Mouse (Mus musculus) layer of hippocampus, adult 8-10 months (tissue): ENCODE data around the gene Ggcx. TPM values are rescaled to one million over a fixed set of nuclear protein-coding genes. Genes with fewer than 3 reads are reported as not detected.
A peak's percentile ranks its signal among the peaks of the same experiment; 100 is the strongest.
"Not testable (repeated sequence)": the region's sequence is repeated elsewhere in the genome, so short reads cannot be mapped to it uniquely, and the experiment has no call there.

Source experiments
- DNase-seq, 2 experiments: peaks; one replicate each; pipeline ENCODE4 v3.0.0; 2022; ENCODE audit warnings: low spot score in 2 of 2
- total RNA-seq, 4 experiments: library from RNA; stranded (reverse); gene quantifications; 2 replicates each; pipeline ENCODE4 v1.2.4; 2022

Gene Ggcx
- total RNA-seq, 4 experiments from 2014 or later: 24.5 to 33.3 (median 28.5) TPM

DNA sequence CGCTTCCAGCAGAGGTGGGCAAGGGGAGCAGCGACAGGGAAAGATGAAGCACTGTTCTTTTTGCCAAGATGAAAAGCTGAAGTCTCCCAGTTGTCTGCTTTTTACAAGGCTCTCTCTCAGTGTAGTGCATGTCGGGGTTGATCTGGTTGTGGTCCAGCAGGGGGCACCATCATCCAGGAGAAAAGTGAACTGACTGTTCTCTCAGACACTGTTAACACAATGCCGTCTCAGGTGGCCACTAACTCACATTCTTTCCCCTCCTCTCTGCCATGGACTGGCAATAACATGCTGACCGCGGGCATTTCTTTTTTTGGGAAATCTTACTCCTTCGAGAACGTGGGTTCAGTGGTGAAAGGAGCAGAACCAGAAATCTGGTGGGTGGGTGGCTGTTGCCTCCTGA, 13.9 kb downstream of the Ggcx start:
- DNase-seq: peak; percentile 69 to 83

DNA sequence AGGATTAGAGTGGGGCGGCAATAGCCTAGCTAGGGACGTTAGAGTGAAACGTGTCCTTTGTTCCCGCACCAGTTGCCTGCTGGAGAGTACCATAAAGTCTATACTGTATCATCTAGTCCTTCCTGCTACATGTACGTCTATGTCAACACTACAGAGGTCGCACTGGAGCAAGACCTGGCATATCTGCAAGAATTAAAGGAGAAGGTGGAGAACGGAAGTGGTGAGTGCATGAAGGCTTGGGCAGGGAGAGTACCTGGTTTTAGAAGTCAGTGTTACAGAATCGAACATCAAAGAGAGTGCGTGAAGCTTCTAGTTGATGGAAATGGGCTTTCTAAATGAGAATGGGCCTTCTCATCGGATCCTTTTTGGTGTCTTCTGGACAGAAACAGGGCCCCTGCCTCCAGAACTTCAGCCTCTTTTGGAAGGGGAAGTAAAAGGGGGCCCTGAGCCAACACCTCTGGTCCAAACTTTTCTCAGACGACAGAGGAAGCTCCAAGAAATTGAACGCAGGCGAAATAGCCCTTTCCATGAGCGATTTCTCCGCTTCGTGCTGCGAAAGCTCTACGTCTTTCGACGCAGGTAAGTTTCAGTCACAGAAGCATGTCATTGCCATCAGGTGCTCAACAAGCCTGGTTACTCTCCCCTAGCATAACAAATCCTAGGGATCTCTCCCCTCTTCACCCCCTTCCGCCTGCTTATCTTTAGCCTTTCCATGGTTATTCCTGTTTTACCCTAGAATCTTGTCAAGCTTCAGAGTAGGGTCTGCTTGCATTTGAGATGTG, 15.1 kb downstream of the Ggcx start:
- DNase-seq: no peak

DNA sequence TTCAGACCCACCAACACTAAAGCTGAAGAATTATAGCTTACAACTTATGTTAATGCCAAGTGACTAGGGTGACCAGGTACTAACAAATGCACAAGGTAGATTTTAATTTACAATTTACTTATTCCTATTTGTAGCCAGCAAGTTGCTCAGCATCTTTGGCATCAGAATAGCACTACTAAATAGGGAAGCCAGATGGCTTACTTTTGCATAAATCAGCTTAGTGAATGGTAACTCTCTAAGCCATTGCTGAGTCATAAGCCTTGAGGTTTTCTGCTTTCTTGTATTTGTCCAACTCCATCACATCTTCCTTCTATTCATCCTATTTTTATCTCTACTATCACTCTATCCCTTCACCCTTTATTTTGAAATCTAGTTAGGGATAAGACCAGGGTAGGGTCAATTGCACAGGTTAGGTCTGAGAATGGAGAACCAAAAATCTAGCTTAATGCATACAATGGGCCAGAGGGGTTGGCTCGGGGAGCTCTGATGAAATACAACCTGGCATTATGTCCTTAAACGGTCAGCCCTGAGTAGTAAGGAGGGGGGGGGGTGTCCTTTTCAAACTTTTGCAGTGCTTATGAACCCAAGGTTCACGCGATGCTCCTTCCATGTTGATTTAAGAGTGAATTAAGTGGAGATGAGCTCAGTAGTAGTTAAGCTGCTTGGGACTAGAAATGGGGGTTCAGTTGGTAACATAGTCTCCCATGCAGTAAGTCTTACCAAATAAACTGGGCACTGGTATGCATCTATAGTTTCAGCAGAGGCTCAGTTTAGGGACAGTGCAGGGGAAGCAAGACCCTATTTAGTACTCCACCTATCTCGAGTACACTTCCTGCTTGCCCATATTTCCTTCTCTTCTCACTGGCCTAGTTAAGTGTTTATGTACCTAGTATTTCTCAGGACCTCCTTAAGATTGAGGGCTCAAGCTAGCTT, 17.1 kb downstream of the Ggcx start:
- no peak for DNase-seq

DNA sequence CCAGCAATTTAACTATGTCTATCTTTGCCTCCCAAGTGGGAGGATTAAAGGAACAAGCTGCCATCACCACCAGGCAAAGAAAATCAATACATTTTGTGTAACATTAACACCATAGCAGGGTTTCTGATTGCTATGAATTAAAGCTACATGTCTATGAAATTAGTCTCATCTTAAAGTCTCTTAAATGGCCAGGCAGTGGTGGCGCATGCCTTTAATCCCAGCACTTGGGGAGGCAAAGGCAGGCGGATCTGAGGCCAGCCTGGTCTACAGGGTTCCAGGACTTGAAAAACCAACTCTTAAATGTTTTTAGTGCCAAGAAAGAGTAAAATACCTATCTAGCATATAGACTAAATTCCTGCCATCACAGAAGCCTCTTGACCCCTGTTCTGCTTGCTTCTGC, 18.0 kb downstream of the Ggcx start:
- no peak for DNase-seq

DNA sequence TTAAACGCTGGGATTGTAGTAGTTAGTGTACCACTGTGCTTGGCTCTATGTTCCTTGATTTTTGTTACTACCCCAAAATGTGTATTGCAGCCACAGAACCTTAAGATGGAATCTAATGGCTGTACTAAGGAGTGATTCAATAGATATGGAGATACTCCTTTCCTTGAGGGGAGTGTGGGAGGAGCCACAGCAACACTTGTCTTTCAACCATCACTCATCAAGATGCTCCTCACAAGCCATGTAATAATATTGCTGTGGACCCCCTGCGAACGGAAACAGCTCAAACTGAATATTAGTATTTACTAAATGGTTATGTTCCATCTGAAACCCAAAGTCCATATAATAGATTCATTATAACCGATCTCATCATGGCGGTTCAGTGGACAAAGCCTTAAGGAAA, 24.1 kb downstream of the Ggcx start:
- DNase-seq: no peak

DNA sequence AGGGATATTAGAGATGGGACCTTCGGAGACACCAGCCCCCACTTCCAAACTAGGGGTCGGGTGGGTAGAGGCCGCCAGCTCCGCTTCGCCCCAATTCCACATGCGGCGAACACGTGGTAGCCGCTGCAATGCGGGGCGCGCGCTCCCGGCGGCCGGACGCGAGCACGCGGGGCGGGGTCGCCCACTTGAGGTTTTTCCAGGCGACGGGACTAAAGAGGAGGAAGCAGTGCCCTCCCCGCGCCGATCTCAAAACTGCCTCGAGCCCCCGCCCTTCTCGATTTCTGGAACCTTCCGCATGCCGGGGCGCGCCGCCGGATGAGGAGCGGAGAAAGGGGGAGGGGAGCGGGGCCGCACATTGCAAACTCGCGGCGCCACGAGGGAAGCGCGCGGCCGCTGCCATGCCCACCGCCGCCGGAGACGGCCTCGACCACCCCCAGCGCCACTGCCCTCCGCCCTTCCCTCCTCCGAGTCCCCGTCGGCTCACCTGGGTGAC, 24.8 kb downstream of the Ggcx start:
- peak; percentile 84 to 89 for DNase-seq

DNA sequence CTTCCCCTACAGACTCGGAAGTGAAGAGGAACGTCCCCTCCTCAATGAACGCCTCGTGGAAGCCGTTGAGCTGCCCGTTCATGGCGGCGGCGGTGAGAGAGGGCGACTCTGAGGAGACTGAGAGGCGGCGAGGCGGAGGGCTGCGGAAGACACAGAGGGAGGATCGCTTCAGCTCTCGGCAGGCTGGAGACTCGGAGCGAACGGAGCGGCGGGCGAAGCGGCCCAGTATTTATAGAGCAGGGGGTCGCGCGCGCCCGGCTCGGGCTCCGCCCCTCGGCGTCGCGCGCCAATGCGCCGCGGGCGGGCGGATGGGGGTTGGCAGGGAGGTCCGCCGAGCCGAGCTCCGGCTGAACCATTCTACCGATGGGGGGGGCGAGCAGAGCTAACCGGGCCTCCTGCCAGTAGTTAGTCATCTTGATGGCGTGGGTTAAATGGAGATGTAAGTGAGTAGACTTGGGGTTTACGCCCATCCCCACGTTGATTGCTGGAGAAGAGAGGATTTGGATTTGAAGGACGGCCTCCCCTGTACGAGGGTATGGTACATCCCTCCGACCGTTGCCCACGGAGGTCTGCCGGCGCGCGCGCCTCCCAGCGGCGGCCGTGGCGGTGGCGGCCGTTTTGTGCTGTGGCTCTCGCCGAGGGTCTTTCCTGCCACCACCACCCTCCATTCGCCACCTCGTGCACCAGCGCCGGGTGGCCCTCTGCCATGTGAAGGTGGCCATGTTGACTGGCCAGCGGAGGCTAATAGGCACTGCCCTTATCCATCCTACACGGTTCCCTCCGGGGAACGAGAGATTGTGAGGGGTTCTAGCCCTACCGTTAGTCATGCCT, 25.5 kb downstream of the Ggcx start, which contains the start of gene Mat2a:
Mat2a (minus strand) TSS at position 204 of the 831 bp plus-strand sequence.
- peak; percentile 95 to 96 for DNase-seq

DNA sequence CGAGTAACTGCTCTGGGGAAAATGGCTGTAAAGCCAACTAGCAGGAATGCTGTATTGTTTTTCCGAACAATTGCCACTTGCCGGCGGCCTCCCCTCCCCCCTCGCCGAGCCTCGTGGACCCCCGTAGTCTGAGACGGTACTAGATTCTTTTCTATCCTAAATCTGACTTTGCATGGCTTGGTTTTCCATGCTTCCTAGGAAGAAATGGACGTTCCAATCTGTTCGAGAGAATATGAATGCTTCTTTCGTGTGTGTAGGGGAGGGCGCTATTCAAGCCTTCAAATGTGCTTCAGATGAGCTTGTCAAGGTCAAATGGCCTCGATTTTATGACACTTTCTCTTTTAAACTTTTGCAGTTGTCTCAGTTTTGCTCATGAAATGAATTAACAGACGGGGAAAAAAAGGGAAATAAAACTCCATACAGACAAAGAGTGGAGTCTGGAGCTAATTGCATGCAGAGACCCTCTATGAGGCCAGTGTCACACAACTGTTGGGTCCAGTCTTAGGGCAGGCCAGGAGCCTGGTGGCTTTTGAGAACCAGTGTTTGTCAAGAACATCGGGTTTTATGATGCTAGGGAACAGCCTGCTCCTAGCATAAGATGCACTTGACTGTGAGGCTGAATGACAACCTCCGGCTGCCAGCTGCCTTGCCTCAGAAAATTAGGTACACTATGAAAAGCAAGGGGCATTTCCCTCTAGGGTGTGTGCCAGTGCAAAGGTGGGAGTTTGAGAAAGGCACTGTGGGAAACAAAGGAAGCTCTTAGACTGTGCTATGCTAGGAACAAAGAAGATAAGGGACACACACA, 26.3 kb downstream of the Ggcx start:
- peak in 1 of 2 experiments; percentile 58 for DNase-seq

DNA sequence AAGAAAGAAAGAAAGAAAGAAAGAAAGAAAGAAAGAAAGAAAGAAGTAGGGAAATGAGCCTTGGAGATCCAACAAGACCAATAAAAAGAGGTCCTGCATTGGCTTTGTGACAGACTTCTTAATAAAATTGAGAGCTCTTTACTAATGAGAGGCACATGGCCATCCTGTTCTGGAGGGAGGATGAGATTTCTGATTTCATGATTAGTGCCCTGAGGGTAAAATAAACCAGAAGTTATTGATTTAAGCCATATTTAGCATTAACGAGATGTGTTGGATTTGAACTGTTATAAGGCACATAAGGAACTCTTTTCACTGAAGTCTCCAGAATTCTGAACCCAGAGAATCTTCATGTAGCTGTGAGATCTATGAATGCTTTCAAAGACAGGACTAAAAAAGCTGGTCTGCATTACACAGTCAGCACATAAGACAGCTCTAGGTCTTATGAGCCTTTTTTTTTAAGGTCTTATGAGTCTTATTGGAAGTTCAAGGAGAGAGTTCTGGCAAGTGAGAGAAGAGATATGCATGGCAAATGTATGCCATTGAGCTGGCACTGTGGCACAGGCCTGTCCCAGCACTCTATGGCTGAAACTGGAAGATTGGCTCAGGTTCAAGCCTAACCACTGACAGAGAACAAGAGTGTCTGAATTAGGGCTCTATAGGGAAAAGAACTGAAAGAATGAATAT, 29.0 kb downstream of the Ggcx start:
- no peak for DNase-seq

DNA sequence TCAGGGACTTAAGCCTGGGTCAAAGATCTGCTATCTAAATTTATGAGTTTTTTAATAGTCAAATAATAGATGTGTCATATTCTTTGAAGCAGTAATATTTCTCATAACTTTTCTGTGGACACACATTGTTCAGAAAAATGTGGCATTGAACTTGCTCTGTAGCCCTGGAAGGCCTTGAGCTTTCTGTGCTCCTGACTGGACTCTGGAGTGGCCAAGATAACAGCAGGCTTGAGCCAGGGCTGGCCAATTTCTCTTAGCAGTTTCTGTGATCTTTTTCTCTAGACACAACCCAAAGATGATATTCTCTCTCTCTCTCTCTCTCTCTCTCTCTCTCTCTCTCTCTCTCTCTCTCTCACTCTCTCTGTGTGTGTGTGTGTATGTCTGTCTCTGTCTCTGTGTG, 30.9 kb downstream of the Ggcx start:
- DNase-seq: no peak

DNA sequence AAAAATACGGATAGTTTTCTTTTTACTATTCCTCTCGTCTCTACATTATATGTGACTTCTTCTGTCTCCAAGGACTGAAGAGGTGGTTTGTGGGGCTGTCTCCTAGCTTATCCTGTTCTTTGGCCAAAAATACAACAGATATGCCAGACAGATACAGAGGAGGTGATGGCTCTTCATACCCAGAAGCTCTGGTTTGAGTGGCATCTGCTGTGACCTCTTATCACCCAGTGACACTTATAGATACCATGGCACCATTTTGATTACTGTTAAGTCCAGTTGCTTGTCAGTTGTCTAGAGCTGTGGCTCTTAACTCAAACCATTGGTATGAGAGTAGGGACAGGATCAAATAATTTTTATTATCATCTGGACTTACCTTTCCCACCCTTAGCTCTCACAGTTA, 33.4 kb downstream of the Ggcx start:
- no peak for DNase-seq

DNA sequence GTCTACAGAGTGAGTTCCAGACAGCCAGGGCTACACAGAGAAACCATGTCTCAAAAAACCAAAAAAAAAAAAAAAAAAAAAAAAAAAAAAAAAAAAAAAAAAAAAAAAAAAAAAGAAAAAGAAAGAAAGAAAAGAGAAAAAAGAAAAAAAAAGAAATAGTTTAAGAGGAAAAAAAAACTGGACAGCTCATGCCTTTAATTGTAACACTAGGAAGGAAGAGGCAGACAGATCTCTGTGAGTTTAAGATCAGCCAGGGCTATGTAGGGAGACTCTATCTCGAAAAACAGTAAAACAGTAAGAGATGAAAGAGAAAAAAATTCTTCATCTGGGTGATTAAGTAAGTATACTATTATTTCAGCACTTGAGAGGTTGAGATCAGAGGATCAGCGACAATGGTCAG, 37.7 kb downstream of the Ggcx start:
- not testable (repeated sequence) for DNase-seq

DNA sequence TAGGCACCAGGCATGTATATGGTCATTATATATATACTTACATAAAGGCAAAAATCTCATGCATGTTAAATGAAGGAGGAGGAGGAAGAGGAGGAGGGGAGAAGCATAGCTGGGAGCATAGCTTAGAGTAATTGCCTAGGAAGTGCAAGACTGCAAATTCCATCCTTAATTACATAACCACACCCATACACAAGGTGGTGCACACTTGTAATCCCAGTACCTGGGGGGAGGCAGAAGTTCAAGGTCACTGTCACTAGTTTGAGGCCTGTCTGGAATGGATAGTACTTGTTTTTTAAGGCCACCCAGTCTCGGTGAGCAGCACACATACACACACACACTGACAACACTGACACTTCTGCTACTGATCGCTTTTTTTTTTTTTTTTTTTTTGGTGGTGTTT, 38.2 kb downstream of the Ggcx start:
- no peak for DNase-seq

DNA sequence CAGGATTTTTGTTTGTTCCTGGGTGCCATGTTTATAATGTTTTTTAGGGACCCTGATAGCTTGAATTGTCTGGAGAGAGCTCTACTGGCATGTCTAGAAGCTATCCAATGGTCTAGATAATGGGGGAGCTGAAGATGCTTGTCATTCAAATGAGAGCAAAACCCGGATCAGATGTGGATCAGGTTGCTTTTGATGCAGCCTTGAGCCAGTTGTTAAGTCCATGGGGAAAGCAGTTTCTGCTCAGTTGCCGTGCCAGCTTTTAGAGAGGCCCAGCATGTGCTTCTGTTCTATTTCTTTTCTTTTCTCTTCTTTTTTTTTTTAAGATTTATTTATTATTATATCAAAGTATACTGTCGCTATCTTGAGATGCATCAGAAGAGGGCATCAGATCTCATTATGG, 39.5 kb downstream of the Ggcx start:
- DNase-seq: no peak

DNA sequence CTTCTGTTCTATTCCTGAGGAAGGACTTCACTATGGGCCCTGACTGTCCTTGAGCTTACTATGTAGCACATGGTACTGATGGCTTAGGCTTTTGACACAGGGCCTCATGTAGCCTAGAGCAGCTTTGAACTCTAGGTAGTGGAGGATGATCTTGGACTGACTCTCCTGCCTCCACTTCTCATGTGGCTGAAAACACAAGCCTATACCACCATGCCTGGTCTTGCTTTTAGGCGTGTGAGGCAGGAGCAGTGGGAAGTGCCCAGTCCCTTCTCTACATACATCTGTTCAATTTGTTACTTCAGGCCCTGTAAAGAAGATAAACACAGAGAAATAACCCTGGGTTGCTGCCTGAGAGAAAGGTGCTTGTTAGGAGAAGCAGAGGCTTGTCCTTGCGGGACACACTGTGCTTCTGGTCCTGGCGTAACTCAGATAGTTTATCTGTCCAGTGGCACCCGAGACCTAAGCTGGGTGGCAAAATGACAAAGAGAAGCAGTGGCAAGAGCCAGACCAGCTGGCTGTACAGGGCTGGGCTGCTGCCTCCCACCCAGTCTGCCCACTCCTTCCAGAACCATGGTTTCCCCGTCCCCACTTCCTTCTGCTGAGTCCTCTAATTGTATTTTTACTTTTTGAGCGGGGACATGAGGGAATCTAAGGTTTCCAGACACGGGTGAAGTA, 40.1 kb downstream of the Ggcx start:
- DNase-seq: no peak

DNA sequence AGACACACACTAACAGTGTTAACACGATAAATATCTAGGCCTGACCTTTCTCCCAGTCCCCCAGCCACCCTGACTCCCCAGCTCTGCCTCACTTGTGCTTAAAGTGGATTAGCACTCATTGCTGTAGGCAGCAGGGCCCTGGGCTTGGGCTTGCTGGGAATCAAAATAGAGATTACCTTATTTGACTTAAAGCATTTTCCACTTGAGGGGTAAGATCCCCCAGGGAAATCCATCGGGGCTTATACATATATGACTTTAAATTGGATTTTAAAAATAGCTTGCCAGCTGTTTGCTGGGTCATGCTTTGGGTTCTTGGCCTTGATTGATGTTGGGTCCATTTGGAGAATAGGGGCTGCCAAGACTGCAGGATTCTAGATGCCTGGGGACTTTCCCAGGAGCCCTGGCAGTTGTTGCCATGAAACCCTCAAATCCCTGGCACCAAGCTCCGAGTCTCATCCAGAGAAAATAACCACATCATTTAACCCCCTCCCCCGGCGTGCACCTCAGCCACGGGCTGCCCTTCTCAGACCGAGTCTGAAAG, 40.8 kb downstream of the Ggcx start:
- DNase-seq: peak; percentile 42 to 54

DNA sequence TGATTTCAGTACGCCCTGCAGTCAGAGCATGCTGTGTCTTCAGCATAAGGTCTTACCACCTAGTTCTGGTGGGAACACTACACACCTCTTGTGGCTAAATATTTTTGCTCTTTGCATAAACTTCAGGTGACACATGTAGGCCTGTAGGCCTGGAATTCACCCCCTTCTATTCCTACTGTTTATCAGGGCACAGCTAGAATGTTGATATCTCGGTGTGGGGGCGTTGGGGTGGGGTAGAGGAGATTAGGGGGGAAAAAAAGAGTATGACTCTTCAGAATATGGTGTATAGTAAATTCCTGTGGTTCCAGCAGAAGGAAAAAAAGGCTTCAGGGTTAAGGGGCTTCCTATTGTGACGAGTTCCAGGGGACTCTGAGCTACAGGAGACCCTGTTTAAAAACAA, 42.5 kb downstream of the Ggcx start:
- no peak for DNase-seq

DNA sequence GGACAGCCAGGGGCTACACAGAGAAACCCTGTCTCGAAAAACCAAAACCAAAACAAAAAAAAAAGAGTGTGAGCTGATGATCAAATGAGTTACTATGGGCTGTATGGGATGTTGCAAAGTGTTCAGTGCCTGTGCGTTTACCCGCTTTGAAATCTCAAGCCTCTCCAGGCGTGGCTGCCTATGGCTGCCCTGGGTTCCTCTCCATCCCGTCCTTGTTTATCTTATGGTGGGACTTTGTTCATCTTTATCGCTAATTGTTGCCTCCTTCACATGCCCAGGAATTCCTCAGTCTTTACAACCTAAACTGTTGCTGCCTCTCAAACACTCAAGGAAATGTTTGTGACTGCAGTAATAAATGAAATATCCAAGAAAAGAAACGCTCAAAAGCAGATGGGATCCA, 44.3 kb downstream of the Ggcx start:
- no peak for DNase-seq

DNA sequence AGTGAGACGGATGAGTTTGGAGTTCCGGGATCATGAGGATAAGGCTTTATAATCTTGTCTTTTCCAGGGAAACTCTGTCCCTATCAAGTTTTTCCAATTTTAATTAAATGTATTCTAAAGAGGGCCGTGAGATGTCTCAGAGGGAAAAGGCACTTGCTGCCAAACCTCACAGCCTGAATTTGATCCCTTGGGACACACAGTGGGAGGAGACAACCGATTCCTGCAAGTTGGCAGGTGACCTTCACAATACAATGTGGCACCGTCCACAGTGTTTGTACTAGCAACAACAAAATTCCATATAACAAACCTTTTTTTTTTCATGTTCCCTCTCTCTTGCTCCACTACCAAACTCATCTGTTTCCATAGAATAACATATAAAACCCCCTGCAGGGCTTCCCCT, 44.8 kb downstream of the Ggcx start:
- no peak for DNase-seq
